Mouse (Mus musculus) layer of hippocampus, adult 18-20 months (tissue): ENCODE results near the gene Hoxb5. TPM values are rescaled to one million over a fixed set of nuclear protein-coding genes. Genes with fewer than 3 reads are reported as not detected.

ENCODE experiments used
- DNase-seq, 2 experiments: peaks; one replicate each; pipeline ENCODE4 v3.0.0; 2022; ENCODE audit warnings: low spot score in 2 of 2
- total RNA-seq, 2 experiments: library from RNA; stranded (reverse); gene quantifications; 2 replicates each; pipeline ENCODE4 v1.2.3; 2021

Gene Hoxb5
- total RNA-seq, 2 experiments from 2014 or later: not detected

GRCm38 (mm10) chr11:96271541-96272011 lies 31.6 kb upstream of the Hoxb5 start:
- no peak for DNase-seq

GRCm38 (mm10) chr11:96272024-96272921 lies 30.9 kb upstream of the Hoxb5 start:
- no peak for DNase-seq

GRCm38 (mm10) chr11:96274428-96274827 lies 28.7 kb upstream of the Hoxb5 start:
- no peak for DNase-seq

- DNase-seq: no peak
Measured at GRCm38 (mm10) chr11:96275896-96276295, 27.2 kb upstream of the Hoxb5 start.

- no peak for DNase-seq
Measured at GRCm38 (mm10) chr11:96277151-96278044, 25.7 kb upstream of the Hoxb5 start.

- no peak for DNase-seq
Measured at GRCm38 (mm10) chr11:96278324-96278723, 24.8 kb upstream of the Hoxb5 start.

- peak; percentile 69 to 88 for DNase-seq
Measured at GRCm38 (mm10) chr11:96278773-96279172, 24.4 kb upstream of the Hoxb5 start.

GRCm38 (mm10) chr11:96279421-96280233 lies 23.5 kb upstream of the Hoxb5 start:
- DNase-seq: no peak

GRCm38 (mm10) chr11:96280399-96281378 lies 22.4 kb upstream of the Hoxb5 start:
- DNase-seq: no peak

- no peak for DNase-seq
Measured at GRCm38 (mm10) chr11:96281396-96281795, 21.7 kb upstream of the Hoxb5 start.

GRCm38 (mm10) chr11:96281855-96282570 lies 21.1 kb upstream of the Hoxb5 start, which contains the start of gene Hoxb8:
TSS of gene Hoxb8 (plus strand) at chr11:96281905.
- DNase-seq: no peak

- DNase-seq: no peak
Measured at GRCm38 (mm10) chr11:96282795-96283430, 20.2 kb upstream of the Hoxb5 start.

GRCm38 (mm10) chr11:96284041-96284749 lies 18.9 kb upstream of the Hoxb5 start:
- no peak for DNase-seq

- no peak for DNase-seq
Measured at GRCm38 (mm10) chr11:96284774-96285734, 18.1 kb upstream of the Hoxb5 start.

GRCm38 (mm10) chr11:96285771-96286738 lies 17.1 kb upstream of the Hoxb5 start, which contains the start of gene Hoxb7:
TSS of gene Hoxb7 (plus strand) at chr11:96286623.
- no peak for DNase-seq
